Mouse (Mus musculus): ENCODE measurements at regions not wholly inside any gene's neighbourhood (a gene's known extent, or its start where the extent isn't known, plus 50 kb on each side); places are given as distances from the start of the nearest gene placed in this dataset.

DNA sequence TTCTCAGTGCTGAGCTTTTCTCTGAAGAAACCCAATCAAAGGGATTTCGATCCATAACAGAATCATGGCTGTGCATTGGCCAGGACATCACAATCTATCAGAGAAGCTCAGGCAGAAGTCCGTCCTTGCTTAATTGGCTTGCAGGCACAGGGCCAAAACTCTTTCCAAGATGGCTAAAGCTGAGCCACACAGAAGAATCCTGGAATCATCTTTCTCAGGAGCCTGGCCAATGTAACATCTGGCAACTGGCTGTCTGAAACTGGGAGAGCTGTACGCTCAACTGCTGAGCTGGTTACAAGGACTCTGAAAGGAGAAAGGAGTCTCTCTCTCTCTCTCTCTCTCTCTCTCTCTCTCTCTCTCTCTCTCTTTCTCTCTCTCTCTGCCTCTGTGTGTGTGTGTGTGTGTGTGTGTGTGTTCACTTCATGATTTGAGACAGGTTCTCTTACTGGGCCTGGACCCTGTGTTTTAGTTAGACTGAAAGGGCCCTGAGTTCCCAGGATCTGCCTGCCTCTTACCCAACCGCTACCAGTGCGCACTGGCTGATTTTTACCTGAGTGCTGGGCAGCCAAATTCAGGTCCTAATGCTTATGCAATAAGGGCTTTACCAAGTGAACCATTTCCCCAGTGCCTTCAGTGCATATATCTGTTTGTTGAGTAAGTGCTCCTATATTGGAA is 333.3 kb upstream of the Cwc22 start:
- in situ Hi-C loops (cut with MboI; ENCODE audit: low sequenced_read_pairs in 2 of 2, unreplicated experiment in 2 of 2): no loop called here

DNA sequence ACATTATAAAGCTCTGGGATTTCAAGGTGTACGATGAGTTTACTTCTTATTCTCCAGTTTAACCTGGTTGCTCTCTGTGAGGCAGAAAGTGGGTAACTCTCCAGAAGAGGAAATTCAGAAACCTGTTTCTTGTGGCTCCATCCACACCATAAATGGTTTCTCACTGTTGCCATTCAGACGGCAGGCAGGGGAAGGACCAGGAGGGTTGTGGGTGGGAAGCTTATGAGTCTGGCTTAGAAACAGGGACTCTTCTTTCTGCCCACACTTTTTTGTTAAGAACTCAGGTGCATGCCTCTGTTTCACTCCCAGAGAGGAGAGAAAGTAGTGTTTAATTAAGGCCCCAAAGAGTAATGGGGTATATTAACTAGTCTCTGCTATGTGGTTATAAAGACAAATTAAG is 332.5 kb upstream of the Cwc22 start:
- no peak overlapping the region for H3K9ac ChIP-seq (ENCODE audit: insufficient read depth, low read depth, low read length, poor library complexity, severe bottlenecking)
- H3K4me3 ChIP-seq (ENCODE audit: insufficient read depth in 1 of 2, low read depth in 1 of 2, low read length in 2 of 2, poor library complexity in 1 of 2, severe bottlenecking in 1 of 2): no peak overlapping the region
- no peak for DNase-seq (ENCODE audit: low read depth, low spot score)
- peaks cover 2 to 4% of the 10 kb centered on the region in 2 experiments; a peak in 3 of 4 replicates for H3K4me1 ChIP-seq (ENCODE audit: control insufficient read depth in 2 of 2, insufficient read depth in 2 of 2, low read length in 2 of 2, poor library complexity in 1 of 2)
- no peak overlapping the region for H3K27ac ChIP-seq (ENCODE audit: insufficient read depth, low read depth, low read length, poor library complexity, severe bottlenecking)
- in situ Hi-C loops (cut with MboI; ENCODE audit: low sequenced_read_pairs in 2 of 2, unreplicated experiment in 2 of 2): no loop called here
- H3K9me3 ChIP-seq (ENCODE audit: control insufficient read depth, insufficient read depth, low read depth, low read length): no peaks in the 10 kb centered on the region
- no peaks in the 10 kb centered on the region for H3K36me3 ChIP-seq (ENCODE audit: control insufficient read depth, insufficient read depth, low read length, poor library complexity, severe bottlenecking)
- TF ChIP-seq ZC3H11A (IDR thresholded peaks at IDR 0.05; ENCODE audit: borderline replicate concordance, low read depth, low read length) (no peak), ZNF384 (IDR thresholded peaks at IDR 0.05; ENCODE audit: low read depth, low read length) (no peak), CHD2 (IDR thresholded peaks at IDR 0.05; ENCODE audit: low read depth, low read length) (no peak), MAFK (IDR thresholded peaks at IDR 0.05; ENCODE audit: insufficient read depth, low read depth, low read length) (no peak), HCFC1 (IDR thresholded peaks at IDR 0.05; ENCODE audit: borderline replicate concordance, insufficient read depth, low read length) (no peak)

More for the DNA sequence above, 333.3 kb upstream of the Cwc22 start:
- Histone ChIP-seq H3K27ac (ENCODE audit: insufficient read depth, low read depth, low read length, poor library complexity, severe bottlenecking) (no peak overlapping the region), H3K9me3 (ENCODE audit: control insufficient read depth, insufficient read depth, low read depth, low read length) (no peaks in the 10 kb centered on the region), H3K4me1 (ENCODE audit: control insufficient read depth in 2 of 2, insufficient read depth in 2 of 2, low read length in 2 of 2, poor library complexity in 1 of 2) (peaks cover 2 to 6% of the 10 kb centered on the region in 2 experiments; a peak in 3 of 4 replicates), H3K9ac (ENCODE audit: insufficient read depth, low read depth, low read length, poor library complexity, severe bottlenecking) (no peak overlapping the region), H3K36me3 (ENCODE audit: control insufficient read depth, insufficient read depth, low read length, poor library complexity, severe bottlenecking) (no peaks in the 10 kb centered on the region), H3K4me3 (ENCODE audit: insufficient read depth in 1 of 2, low read depth in 1 of 2, low read length in 2 of 2, poor library complexity in 1 of 2, severe bottlenecking in 1 of 2) (no peak overlapping the region)
- no peak for DNase-seq (ENCODE audit: low read depth, low spot score)
- no peak for TF ChIP-seq ZNF384 (IDR thresholded peaks at IDR 0.05; ENCODE audit: low read depth, low read length)

DNA sequence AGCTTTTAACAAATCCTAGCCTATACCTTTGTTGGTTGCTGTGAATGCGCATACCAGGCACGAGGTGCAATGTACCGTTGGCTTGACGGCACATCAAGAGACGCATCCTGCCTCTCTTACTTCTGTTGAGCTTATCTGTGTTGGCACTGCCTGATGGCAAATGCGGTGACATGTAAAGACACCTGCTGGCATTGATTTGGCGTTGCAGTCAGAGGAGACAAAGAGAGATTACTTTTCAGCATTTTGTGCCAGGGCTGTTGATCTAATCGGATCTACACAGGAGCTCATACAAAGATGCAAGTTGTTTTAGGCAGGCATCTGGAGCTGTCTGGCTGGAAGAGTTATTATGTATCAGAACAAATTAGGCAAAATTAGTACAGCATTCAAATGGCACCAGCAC is 331.5 kb upstream of the Cwc22 start:
- TF ChIP-seq MAFK (IDR thresholded peaks at IDR 0.05; ENCODE audit: insufficient read depth, low read depth, low read length) (no peak), ZC3H11A (IDR thresholded peaks at IDR 0.05; ENCODE audit: borderline replicate concordance, low read depth, low read length) (no peak), CHD2 (IDR thresholded peaks at IDR 0.05; ENCODE audit: low read depth, low read length) (no peak), ZNF384 (IDR thresholded peaks at IDR 0.05; ENCODE audit: low read depth, low read length) (no peak), HCFC1 (IDR thresholded peaks at IDR 0.05; ENCODE audit: borderline replicate concordance, insufficient read depth, low read length) (no peak)
- peaks cover 2 to 4% of the 10 kb centered on the region in 2 experiments; a peak in 3 of 4 replicates for H3K4me1 ChIP-seq (ENCODE audit: control insufficient read depth in 2 of 2, insufficient read depth in 2 of 2, low read length in 2 of 2, poor library complexity in 1 of 2)
- DNase-seq (ENCODE audit: low read depth, low spot score): no peak
- H3K27ac ChIP-seq (ENCODE audit: insufficient read depth, low read depth, low read length, poor library complexity, severe bottlenecking): no peak overlapping the region
- H3K9ac ChIP-seq (ENCODE audit: insufficient read depth, low read depth, low read length, poor library complexity, severe bottlenecking): no peak overlapping the region
- in situ Hi-C loops (cut with MboI; ENCODE audit: low sequenced_read_pairs in 2 of 2, unreplicated experiment in 2 of 2): no loop called here
- no peaks in the 10 kb centered on the region for H3K9me3 ChIP-seq (ENCODE audit: control insufficient read depth, insufficient read depth, low read depth, low read length)
- H3K4me3 ChIP-seq (ENCODE audit: insufficient read depth in 1 of 2, low read depth in 1 of 2, low read length in 2 of 2, poor library complexity in 1 of 2, severe bottlenecking in 1 of 2): no peak overlapping the region
- H3K36me3 ChIP-seq (ENCODE audit: control insufficient read depth, insufficient read depth, low read length, poor library complexity, severe bottlenecking): no peaks in the 10 kb centered on the region

DNA sequence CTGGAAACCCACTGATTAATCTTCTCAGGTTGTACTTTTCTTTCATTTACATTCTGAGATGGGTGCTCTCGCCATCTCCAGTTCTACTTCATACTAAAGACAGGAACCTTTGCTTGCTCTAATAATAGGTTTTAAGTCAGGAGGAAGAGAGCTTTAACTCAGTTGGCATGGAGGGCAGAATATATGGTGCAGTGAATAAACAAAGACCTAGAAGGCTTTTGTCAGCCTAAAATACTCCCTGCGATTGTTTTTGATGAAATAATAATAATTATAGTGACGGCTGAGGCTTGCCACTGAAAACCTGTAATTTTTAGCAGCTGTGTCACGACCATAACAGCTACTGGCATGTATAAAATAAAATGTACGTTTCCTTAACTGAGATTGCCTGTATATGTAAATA is 327.9 kb upstream of the Cwc22 start:
- H3K36me3 ChIP-seq (ENCODE audit: control insufficient read depth, insufficient read depth, low read length, poor library complexity, severe bottlenecking): no peaks in the 10 kb centered on the region
- in situ Hi-C loops (cut with MboI; ENCODE audit: low sequenced_read_pairs in 2 of 2, unreplicated experiment in 2 of 2): no loop called here
- no peaks in the 10 kb centered on the region for H3K4me1 ChIP-seq (ENCODE audit: control insufficient read depth in 2 of 2, insufficient read depth in 2 of 2, low read length in 2 of 2, poor library complexity in 1 of 2)
- no peak for DNase-seq (ENCODE audit: low read depth, low spot score)
- no peak overlapping the region for H3K27ac ChIP-seq (ENCODE audit: insufficient read depth, low read depth, low read length, poor library complexity, severe bottlenecking)
- H3K9me3 ChIP-seq (ENCODE audit: control insufficient read depth, insufficient read depth, low read depth, low read length): no peaks in the 10 kb centered on the region
- no peak overlapping the region for H3K9ac ChIP-seq (ENCODE audit: insufficient read depth, low read depth, low read length, poor library complexity, severe bottlenecking)
- H3K4me3 ChIP-seq (ENCODE audit: insufficient read depth in 1 of 2, low read depth in 1 of 2, low read length in 2 of 2, poor library complexity in 1 of 2, severe bottlenecking in 1 of 2): no peak overlapping the region
- TF ChIP-seq HCFC1 (IDR thresholded peaks at IDR 0.05; ENCODE audit: borderline replicate concordance, insufficient read depth, low read length) (no peak), ZNF384 (IDR thresholded peaks at IDR 0.05; ENCODE audit: low read depth, low read length) (no peak), CHD2 (IDR thresholded peaks at IDR 0.05; ENCODE audit: low read depth, low read length) (no peak), MAFK (IDR thresholded peaks at IDR 0.05; ENCODE audit: insufficient read depth, low read depth, low read length) (no peak), ZC3H11A (IDR thresholded peaks at IDR 0.05; ENCODE audit: borderline replicate concordance, low read depth, low read length) (no peak)

DNA sequence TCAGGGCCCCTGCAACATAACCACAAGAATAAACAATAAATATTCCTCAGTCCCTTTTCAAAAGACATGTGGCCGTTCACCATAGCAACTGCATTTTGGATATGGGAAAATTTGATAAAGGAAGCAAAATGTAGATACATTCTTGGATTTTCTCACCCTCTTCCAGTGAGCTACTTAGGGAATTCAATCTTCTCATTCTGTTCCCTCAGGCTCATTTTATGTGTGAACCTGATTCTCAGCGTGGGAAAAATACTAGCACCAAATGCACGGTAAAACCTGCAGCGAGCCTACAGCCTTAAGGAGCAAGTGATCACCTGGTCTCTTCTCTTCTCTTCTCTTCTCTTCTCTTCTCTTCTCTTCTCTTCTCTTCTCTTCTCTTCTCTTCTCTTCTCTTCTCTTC is 322.5 kb upstream of the Cwc22 start:
- no peaks in the 10 kb centered on the region for H3K36me3 ChIP-seq (ENCODE audit: control insufficient read depth, insufficient read depth, low read length, poor library complexity, severe bottlenecking)
- no peak for DNase-seq (ENCODE audit: low read depth, low spot score)
- no peak overlapping the region for H3K27ac ChIP-seq (ENCODE audit: insufficient read depth, low read depth, low read length, poor library complexity, severe bottlenecking)
- no peak overlapping the region for H3K9ac ChIP-seq (ENCODE audit: insufficient read depth, low read depth, low read length, poor library complexity, severe bottlenecking)
- TF ChIP-seq ZNF384 (IDR thresholded peaks at IDR 0.05; ENCODE audit: low read depth, low read length) (no peak), HCFC1 (IDR thresholded peaks at IDR 0.05; ENCODE audit: borderline replicate concordance, insufficient read depth, low read length) (no peak), ZC3H11A (IDR thresholded peaks at IDR 0.05; ENCODE audit: borderline replicate concordance, low read depth, low read length) (no peak), MAFK (IDR thresholded peaks at IDR 0.05; ENCODE audit: insufficient read depth, low read depth, low read length) (no peak), CHD2 (IDR thresholded peaks at IDR 0.05; ENCODE audit: low read depth, low read length) (no peak)
- no peaks in the 10 kb centered on the region for H3K9me3 ChIP-seq (ENCODE audit: control insufficient read depth, insufficient read depth, low read depth, low read length)
- H3K4me1 ChIP-seq (ENCODE audit: control insufficient read depth in 2 of 2, insufficient read depth in 2 of 2, low read length in 2 of 2, poor library complexity in 1 of 2): no peaks in the 10 kb centered on the region
- no peak overlapping the region for H3K4me3 ChIP-seq (ENCODE audit: insufficient read depth in 1 of 2, low read depth in 1 of 2, low read length in 2 of 2, poor library complexity in 1 of 2, severe bottlenecking in 1 of 2)
- in situ Hi-C loops (cut with MboI; ENCODE audit: low sequenced_read_pairs in 2 of 2, unreplicated experiment in 2 of 2): no loop called here
